Mouse (Mus musculus): ENCODE data around the gene Map1lc3b.

Gene Map1lc3b

DNA sequence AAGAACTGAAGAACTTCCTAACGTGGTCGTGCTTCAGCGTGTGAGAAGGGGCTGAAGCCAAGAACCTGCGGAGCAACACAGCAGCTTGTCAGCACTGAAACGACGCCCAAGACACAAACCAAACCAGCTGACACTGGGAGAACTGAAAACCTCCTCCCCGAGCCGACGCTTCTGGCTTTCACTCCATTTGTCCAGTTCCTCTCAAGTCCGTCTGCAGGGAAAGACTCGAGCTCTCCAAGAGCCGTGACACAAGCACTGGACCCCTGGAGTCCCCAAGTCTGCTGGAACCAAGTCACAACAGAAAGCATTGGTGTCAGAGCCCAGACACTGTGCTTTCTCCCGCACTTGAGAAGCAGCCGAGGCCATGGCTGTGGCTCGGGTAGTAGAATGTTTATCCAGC lies 19.1 kb downstream of the Map1lc3b start:
- no peak for DNase-seq (ENCODE audit: low spot score)

DNA sequence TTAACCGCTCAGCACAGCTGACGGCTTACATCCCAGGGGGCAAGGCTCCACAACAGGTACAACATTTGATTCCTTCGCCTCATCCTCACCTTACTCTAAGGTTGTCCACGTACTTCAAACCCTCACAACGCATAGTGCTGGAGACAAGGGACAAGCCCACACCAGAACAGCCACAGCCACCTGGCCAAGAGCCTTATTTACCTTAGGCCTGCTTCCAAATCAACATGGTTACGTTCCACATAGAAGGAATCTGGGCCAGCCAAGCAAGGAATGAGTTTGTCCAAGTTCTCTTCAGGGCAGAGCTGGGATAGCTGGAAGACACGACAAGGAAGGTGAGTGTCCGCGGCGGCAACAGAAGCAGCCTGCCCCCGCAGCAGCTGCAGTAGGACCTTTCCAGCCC lies 19.8 kb downstream of the Map1lc3b start:
- no peak for DNase-seq (ENCODE audit: low spot score)

DNA sequence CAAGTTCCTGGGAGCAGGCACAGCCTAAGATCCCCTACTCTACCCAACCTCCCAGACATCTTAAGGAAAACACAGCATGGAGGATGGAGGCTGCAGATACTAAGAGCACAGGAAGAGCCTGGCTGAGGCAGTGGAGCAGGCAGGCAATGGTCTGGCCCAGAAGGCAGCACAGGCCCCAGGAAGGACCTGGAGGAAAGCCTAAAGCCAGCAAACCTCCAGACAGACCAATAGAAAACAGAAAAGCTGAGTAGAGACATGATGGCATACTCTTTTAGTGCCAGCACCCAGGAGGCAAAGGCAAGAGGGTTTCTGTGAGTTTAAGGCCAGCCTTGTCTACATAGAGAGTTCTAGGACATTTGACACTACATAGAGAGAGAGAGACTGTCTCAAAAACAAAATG lies 23.3 kb downstream of the Map1lc3b start:
- no peak for DNase-seq (ENCODE audit: low spot score)

DNA sequence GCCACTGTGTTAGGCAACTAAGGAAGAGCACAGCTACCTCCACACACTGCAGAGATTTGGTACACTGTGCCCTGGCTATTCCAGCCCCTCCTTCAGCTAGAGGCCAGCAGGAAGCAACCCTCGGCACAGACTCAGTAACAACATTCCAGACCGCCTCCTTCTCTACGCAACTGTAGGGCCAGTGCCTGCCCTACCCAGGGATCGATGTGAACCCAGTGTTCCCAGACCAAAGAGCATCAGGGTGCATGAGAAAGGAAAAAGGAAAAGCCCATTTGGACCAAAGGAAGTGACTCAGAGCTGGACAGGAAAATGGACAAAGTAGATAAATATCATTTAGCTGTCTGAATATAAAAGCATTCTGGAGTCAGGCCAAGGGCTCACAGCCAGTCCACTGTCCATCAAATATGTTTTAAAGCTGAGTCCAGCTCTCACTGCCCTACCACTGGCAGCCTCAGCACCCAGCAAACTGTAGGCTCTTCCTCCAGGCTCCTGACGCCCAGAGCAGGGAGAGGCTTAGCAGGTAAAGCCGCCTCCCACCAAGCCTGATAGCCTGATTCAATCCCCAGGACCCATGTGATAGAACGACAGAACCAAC lies 29.3 kb downstream of the Map1lc3b start:
- DNase-seq (ENCODE audit: low spot score), result no peak

DNA sequence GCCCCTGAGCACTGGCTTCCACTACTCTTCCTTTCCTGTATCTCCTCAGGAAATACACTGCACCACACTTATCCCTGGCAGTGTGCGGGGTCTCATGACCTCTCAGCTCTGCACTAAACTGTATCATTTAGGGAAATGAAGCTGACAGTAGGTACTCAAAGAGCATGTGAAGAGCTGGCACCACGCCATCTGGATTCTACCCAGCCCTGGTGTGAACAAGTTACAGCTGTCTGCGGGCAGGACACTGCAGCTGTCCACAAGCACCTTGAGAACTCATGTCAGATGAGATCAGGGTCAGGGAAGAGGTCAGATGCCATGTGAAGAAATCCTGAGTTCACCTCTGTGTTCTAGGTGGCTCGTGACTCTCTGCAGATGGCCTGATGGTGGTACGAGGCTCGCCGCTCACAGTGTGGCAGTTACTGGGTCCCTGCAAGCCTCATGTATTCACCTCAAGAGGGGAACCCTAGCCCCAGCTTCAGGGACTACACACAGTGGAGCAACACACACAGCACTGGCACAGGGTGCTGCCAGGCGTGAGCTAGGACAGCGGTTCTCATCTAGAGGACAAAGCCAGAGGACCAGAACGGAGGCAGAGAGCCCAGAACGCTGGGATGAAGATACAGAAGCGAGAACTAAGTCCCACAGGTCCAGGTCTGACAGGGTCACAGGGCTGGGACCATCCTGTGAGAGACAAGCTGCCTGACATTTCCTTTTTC lies 30.8 kb downstream of the Map1lc3b start:
- DNase-seq (ENCODE audit: low spot score), result no peak

DNA sequence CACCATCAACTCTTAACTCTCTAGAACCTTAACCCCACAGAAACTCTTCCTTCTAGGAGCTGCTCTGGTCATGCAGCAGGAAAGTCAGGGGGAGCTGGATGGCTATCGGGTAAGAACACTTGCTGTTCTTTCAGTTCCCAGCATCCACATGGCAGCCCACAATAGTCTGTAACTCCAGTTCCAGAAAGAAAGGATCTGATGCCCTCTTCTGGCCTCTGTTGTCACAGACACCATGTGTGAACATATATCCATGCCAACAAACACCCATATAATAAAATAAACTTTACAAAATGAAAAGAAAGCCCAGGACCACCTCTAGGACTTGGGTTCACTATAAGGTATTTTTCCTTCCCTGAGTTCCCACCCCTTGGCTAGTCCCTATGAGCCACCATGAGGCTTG lies 31.7 kb downstream of the Map1lc3b start:
- no peak for DNase-seq (ENCODE audit: low spot score)

DNA sequence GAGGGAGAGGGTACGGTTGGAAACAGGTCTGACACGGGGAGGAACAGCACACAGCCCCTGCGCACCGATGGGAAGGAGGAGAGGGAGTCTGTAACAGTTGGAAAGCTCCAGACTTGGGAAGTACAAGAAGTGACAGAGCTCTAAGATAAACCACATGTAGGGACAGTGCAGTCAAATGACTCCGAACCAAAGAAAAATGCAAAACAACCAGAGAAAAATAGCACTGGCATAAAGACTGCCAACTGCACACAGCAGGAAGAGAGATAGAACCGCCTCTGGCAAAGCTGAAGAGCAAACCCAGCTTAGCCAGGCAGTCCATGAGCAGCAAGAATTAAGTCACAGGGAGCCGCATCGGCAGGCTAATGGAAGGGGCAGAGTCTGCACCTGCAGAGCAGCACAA lies 32.9 kb downstream of the Map1lc3b start:
- no peak for DNase-seq (ENCODE audit: low spot score)

DNA sequence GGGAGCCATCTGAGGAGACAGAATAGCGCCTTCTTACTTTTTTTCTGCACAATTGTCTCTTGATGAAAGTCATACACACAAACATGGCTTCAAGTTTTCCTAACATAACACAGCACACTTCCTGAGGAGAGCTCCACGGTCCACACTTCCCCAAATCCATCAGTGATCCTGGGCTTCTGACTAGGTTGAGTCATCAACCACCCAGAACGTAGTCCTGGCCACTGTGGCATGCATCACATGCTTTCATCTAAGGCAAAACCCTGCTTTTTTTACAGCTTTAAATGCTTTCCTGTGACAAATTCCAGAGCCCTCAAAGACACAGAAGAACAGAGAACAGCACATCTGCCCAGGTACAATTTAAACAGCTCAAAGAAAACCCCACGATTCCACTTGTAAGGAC lies 38.5 kb downstream of the Map1lc3b start:
- no peak for DNase-seq (ENCODE audit: low spot score)

DNA sequence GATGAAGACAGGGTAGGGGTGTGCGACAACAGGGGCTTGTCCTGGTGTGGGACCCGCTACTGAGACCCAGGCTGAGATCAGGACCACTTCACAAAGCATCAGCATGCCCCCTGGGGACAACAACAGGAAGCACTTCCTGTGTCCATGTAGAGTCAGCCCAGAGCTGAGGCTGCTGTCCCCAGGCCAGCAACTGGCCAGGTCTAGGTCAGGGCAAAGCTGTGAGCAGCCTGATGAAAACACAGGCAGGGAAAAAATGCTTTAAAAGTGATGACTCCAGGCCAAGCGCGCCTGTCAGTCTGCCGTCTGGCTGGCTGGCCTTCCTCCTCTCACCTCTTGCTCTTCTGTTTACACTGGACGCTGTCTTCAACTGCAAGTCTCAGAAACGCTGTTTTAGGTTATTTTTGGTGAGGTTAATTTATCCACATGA lies 41.5 kb downstream of the Map1lc3b start:
- DNase-seq (ENCODE audit: low spot score), result no peak

DNA sequence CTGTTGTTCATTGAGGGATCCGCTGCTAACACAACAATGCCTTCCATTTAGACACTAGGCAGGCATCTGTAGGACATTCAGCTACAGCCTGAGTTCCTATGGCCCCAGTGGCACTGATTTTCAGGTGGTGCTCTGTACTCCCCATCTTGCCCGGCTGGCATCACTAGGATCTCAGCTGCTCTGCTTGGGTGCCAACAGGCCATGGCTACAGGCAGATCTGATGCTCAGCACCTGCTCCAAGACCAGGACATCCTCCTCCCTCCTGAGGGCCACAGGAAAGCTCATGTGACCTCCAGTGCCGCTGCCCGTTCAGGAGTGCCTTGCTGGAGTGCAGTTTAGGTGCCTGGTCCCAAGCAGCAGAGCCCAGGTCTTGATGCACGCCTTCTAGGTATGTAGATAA lies 42.2 kb downstream of the Map1lc3b start:
- no peak for DNase-seq (ENCODE audit: low spot score)

DNA sequence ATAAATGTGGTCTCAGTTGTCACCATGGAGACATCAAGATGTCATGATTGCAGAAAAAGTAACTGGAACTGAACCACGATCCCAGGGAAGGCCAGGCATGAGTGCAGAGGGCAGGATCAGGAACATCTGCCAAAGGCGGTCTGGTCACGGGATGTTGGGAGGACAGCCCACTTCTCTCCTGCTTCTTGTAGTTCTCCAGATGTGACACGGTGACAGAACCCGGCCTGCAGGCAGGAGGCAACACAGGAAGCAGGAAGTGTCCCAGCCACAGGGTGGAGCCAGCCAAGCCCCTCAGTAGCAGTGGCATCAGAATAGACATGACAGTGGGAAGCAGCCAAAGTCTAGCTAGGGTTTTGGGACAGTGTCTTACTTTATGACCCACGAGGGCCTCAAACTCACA lies 45.4 kb downstream of the Map1lc3b start:
- DNase-seq (ENCODE audit: low spot score), result no peak

DNA sequence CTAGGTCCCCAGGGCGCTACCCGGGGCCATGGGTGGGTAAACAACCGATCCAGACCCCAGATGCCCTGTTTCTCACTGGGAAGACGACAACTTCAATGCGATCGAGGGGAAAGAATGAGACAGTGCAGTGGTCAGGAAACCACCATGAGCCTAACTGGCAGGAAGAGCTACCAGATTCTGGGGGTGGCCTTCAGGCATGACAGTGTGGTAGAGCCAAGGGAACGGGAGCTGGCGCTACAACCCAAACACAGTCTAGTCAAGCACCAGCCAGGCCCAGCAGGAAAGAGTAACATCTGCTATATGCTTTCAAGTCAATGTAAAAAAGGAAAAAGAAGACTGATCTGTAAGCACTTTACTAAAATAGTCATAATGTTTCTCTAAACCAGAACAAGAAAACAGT lies 46.0 kb downstream of the Map1lc3b start:
- DNase-seq (ENCODE audit: low spot score), result no peak

DNA sequence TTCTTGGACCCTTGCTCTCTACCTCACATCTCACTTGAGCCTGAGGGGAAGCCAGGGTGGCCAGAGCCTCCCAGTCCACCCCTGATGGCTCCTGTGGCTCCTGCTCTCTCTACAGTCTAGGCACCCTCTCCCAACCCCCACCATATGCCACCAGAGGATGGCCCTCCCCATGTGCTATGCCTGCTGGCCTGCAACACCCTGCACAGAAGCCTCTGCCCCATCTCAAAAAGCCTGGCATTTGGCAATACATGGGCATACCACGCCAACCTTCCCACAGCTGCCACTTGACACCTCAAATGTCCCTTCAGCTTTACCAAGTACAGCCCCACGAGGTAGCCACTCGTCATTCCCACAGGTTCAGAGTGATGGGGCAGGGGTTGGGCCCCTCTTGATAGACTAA lies 52.6 kb downstream of the Map1lc3b start:
- no peak for DNase-seq (ENCODE audit: low spot score)

DNA sequence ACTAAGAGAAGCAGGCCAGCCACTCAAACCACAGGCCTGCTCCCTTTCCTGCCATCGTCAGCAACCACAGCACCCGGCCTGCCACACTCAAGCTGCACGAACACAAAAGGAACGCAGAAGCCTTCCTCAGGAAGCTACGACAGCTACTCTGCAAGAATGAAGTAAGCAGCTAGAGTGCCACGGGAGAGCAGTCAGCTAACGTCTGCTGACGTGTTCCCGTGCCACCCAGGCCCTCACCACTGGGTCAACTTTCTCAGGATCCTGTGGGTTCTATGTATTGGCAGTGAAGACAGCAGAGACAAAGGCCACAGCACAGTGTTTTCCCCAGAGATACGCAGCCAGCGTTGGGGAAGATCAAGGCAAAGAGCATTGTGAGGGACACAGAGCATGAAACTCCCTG lies 53.2 kb downstream of the Map1lc3b start:
- DNase-seq (ENCODE audit: low spot score), result no peak

DNA sequence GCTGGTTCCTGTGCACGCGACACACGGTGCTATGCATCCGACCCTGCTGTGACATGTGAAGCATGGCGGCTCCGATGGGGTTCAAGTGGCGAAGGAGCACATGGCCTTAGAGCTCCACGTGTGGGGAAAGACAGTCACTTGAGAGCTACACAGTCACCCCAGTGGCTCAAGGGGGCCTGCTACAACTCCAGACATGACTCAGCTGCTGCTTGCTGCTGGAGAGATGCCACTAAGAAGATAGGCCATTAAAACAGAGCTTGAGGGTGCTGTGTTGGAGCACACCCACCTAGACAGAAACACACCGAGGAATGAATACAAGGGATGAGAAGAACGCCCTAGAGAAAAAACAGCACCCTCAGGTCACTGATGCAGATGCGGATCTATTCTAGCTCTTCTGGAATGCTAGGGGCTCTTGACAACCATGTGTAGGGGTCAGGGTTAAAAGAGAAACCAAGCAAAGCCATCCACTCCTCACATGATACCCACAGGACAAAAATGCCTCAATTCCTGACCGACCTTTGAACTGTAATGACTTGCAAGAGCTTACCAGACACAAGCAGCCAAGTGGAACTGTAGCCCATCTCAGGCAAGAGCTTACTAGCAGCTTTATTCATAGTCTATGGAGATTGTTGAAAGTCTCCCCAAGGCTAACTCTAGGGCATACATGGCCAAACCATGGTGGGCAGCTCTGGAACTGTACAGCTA lies 57.5 kb downstream of the Map1lc3b start:
- DNase-seq (ENCODE audit: low spot score), result no peak

Data from left cerebral cortex, adult 11 months (tissue).